Mouse (Mus musculus) urinary bladder, postnatal 36 days (tissue): ENCODE measurements around the gene Olfr750.
A peak's percentile ranks its signal among the peaks of the same experiment; 100 is the strongest.

Experiments
- DNase-seq, 2 experiments: peaks; one replicate each; pipeline ENCODE4 v3.0.0; 2022; ENCODE audit warnings: low spot score in 2 of 2, mixed read lengths in 1 of 2

Gene Olfr750

DNA sequence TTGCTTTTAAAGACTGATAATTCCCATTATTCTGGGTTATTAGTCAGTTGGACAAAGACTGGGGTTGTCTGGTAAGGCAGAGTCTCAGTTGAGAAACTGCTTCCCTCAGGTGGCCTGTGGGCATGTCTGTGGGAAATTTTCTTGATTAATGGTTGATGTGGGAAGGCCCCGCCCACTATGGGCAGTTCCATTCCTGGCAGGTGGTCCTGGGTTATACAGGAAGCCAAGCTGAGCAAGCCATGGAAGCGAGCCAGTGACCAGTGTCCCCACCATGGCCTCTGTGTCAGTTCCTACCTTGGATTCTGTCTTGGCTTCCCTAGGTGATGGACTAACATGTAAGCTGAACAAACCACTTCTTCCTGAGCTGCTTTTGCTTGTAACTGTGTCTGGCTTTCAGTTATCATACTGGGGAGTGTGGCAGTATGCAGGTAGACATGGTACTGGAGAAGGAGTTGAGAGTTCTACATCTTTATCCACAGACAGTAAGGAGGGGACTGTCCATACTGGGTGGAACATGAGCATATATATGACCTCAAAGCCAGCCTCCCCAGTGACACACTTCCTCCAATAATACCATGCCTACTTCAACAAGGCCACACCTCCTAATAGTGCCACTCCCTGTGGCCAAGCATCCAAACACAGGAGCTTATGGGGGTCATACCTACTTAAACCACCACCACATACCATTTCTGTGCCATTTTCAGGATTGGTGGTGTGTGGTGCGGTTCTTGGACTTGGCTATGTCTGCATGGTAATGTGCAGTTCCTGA lies 46.7 kb downstream of the Olfr750 start:
- no peak for DNase-seq

DNA sequence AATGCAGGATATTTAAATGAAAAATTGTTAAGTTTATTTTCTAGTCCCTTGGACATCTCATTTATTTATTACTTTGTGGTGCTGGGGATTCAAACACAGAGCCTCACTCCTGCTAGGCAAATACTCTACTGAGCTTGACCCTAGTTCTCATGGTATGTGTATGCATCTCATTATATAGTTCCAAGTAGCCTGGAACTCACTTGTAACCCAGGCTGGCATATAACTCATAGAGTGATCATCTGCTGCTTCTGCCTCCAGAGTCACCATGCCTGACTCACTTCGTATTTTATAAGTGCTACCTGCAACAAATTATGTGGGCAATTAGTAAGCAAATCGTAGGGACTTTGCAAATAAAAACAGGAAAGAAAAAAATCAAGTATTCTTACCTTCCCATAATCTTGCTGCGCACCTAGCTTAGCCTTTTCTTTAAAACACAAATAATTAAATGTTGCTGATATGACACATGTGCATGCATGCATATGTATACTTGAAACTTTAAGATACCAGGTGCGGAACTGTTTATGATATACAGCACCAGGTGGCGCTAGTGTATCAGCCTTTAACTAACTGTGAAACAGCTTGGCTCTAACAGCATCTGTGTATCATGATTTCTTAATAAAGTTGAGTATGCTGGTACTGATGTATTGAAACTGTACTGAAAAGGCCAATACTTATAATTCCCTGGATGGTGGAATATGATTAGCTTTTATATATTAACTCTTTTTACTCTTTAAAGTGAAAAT lies 47.7 kb downstream of the Olfr750 start:
- DNase-seq = peak; percentile 43 to 68

GRCm38 (mm10) chr14:51024820-51025219 lies 49.4 kb downstream of the Olfr750 start:
- no peak for DNase-seq

- DNase-seq = no peak
Measured at GRCm38 (mm10) chr14:51023457-51023856, 50.8 kb downstream of the Olfr750 start.

GRCm38 (mm10) chr14:51017256-51017655 lies 57.0 kb downstream of the Olfr750 start:
- peak in 1 of 2 experiments; percentile 20 for DNase-seq
